Mouse (Mus musculus) heart, adult 2 months (tissue): ENCODE measurements around the gene Pms1. TPM values are rescaled to one million over a fixed set of nuclear protein-coding genes. Genes with fewer than 3 reads are reported as not detected.
"Not testable (repeated sequence)": the region's sequence is repeated elsewhere in the genome, so short reads cannot be mapped to it uniquely, and the experiment has no call there.

Experiments used
- DNase-seq, 2 experiments: peaks; one replicate each; pipeline ENCODE4 v3.0.0; 2021
- H3K27ac ChIP-seq: fragments of 200-600 bp; 2 replicates; pipeline ENCODE4 v1.8.1; 2022
- H3K27me3 ChIP-seq: fragments of 200-500 bp; 2 replicates; pipeline ENCODE4 v1.6.1; 2012; ENCODE audit warnings: mild to moderate bottlenecking, low read length, inconsistent platforms, mixed read lengths; ENCODE audit not compliant: control insufficient read depth, insufficient read depth
- H3K36me3 ChIP-seq: fragments of 200-500 bp; 2 replicates; pipeline ENCODE4 v1.6.1; 2012; ENCODE audit warnings: low read length, inconsistent platforms; ENCODE audit not compliant: control insufficient read depth, insufficient read depth
- H3K4me1 ChIP-seq: fragments of 200-500 bp; 2 replicates; pipeline ENCODE4 v1.6.1; 2011; ENCODE audit warnings: low read length; ENCODE audit not compliant: control insufficient read depth, insufficient read depth
- H3K4me3 ChIP-seq: fragments of 200-600 bp; 2 replicates; pipeline ENCODE4 v1.8.1; 2022
- H3K79me2 ChIP-seq: fragments of 200-500 bp; replicated peaks from 2 replicates; pipeline ENCODE4 v1.6.1; 2012; ENCODE audit warnings: mild to moderate bottlenecking, inconsistent platforms, low read length, moderate library complexity, mixed read lengths; ENCODE audit not compliant: control insufficient read depth, insufficient read depth
- H3K9ac ChIP-seq: fragments of 200-500 bp; 2 replicates; pipeline ENCODE4 v1.6.1; 2012; ENCODE audit warnings: low read depth, mild to moderate bottlenecking, control low read depth, inconsistent platforms, low read length, mixed read lengths
- CTCF ChIP-seq: fragments of 200-600 bp; IDR thresholded peaks from 2 replicates; pipeline ENCODE4 v1.8.1; 2022; ENCODE audit warnings: antibody characterized with exemption, mild to moderate bottlenecking, moderate library complexity
- EP300 ChIP-seq: fragments of 200-500 bp; IDR thresholded peaks from 2 replicates; pipeline ENCODE4 v1.6.1; 2011; ENCODE audit warnings: low read depth, low read length, control low read depth; ENCODE audit not compliant: insufficient read depth
- POLR2A ChIP-seq: fragments of 200-500 bp; IDR thresholded peaks from 2 replicates; pipeline ENCODE4 v1.6.1; 2011; ENCODE audit warnings: mild to moderate bottlenecking, low read depth, low read length, control low read depth; ENCODE audit not compliant: insufficient read depth
- WGBS: fragments of 180-500 bp; shearing (Covaris S2); methylation state at CpG from one replicate; pipeline ENCODE4 v1.1.7; 2018; 5-methylcytosine and 5-hydroxymethylcytosine counted together
- intact Hi-C: fragments of 180-260 bp; cut with DNase I; formaldehyde crosslinking; loops from one replicate; pipeline ENCODE4 v1.15.1; 2025
- long read RNA-seq: library from polyadenylated mRNA; stranded (forward); transcript quantifications from one replicate; pipeline ENCODE4 v2.0.0, GENCODE M21; 2021
- polyA plus RNA-seq: library from polyadenylated mRNA; depleted of rRNA; stranded (reverse); fragments of >200 nt; gene quantifications from 2 replicates; pipeline ENCODE4 v1.2.3, GENCODE M21; 2012; rRNA removed
- total RNA-seq, 2 experiments: library from RNA; stranded (reverse); gene quantifications; 2 replicates each; pipeline ENCODE4 v1.2.3; 2021

Gene Pms1
- total RNA-seq, result 10 to 100 TPM; 10.9 to 13.8 TPM
- polyA plus RNA-seq, result 1.2 and 2.0 TPM in 2 replicates
- long read RNA-seq, partial matches to known transcripts, result 0 of 4 reads
- long read RNA-seq, other reads (novel, unspliced or antisense), result 4 of 4 reads

DNA sequence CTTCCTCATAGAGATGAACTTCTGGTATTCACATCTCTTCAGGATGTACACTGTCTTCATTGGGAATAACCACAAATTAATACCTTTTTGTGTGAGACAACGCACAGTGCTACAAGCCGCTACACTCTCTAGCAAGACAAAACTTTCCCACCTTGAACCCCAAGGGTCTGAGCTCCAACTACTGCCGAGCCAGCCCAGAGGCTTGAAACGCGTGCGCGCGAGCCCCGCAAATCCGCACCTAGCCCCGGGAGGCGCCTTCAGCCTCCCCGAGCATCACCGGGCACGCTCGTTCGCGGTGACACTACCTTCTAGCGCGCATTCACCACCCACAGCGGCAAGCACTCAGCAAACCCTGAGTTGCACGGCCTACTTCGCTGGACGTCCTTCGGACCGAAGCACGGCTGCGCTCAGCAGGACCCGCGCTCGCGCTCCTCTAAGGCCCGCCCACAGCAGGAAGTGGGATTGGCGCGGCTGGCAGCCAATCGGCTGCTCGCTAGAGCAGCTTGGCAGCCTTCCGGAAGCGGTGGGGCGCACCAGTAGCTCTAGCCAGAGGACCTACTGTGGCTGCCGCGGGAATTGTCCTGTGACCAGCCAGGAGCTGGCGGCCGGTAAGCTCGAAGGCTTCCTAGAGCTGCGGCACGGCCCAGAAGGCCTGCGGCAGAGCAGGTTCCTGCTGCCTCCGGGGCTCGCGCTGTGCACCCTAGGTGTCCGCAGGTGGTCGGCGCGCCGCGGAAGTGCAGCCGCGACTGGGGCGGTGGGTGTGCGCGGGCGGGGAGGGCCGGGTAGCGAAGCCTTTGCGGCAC lies at the start of gene Pms1, which contains the start of the genes Ormdl1 and Gm28778:
Gene Pms1 (minus strand): TSS at position 438 of the 803 bp plus-strand sequence.
Gene Ormdl1 (plus strand): TSS at position 515 of the 803 bp plus-strand sequence.
Gene Gm28778 (plus strand): TSS at position 531 of the 803 bp plus-strand sequence.
- Histone ChIP-seq H3K36me3 (no peaks in the 10 kb centered on the region; the same call in none of the 2 replicates), H3K27me3 (no peaks in the 10 kb centered on the region), H3K4me3 (peak within 1 kb of the TSS; percentile 80), H3K9ac (peak within 1 kb of the TSS; percentile 87), H3K4me1 (no peaks in the 10 kb centered on the region), H3K27ac (peak within 1 kb of the TSS; percentile 81), H3K79me2 (no peaks in the 10 kb centered on the region)
- TF ChIP-seq CTCF (peak; percentile 52), POLR2A (peak; percentile 89), EP300 (no peak)
- peak; percentile 97 to 99 for DNase-seq
- under 1% methylated on average over 66 of the region's 66 CpGs for WGBS
- intact Hi-C loops, result loop anchor here (2.0 to 5.0 kb wide), 2 partner anchors 16 to 56 kb away; partner anchors contain the start of genes Asdurf, Asnsd1, Gm28551 and Osgepl1

DNA sequence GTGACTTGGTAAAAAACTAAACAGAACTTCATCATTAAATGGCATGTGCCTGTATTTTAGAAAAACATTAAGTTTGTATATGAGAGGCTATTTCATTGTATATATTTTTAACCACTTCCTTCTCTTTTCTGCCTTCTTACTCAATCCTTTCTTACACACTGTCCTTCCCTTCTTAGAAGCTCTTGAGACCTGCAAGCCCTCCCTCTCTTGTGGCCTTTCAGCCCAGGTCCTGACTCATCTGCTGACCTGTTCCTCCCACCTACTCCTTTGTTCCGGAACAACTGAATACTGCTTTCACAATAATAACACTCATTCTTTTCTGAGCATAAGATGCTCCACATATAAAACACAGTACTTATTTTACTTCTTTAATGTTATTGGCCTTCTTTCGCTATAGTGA lies 44.3 kb upstream of the Pms1 start:
- Histone ChIP-seq H3K4me3 (no peak overlapping the region), H3K27me3 (no peaks in the 10 kb centered on the region), H3K36me3 (peaks cover under 1% of the 10 kb centered on the region; the same call in 1 of the 2 replicates), H3K4me1 (no peaks in the 10 kb centered on the region), H3K9ac (no peak overlapping the region), H3K79me2 (no peaks in the 10 kb centered on the region), H3K27ac (no peak overlapping the region)
- intact Hi-C loops, result no loop called here
- no peak for DNase-seq
- TF ChIP-seq CTCF (no peak), POLR2A (no peak), EP300 (no peak)
- WGBS, result 99% methylated on average over 2 of the region's 2 CpGs

DNA sequence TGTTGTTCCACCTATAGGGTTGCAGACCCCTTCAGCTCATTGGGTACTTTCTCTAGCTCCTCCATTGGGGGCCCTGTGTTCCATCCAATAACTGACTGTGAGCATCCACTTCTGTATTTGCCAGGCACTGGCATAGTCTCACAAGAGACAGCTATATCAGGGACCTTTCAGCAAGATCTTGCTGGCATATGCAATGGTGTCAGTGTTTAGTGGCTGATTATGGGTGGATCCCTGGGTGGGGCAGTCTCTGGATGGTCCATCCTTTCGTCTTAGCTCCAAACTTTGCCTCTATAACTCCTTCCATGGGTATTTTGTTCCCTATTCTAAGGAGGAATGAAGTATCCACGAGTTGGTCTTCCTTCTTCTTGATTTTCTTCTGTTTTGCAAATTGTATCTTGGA lies 40.6 kb upstream of the Pms1 start:
- H3K4me3 ChIP-seq, H3K79me2 ChIP-seq, H3K9ac ChIP-seq, H3K36me3 ChIP-seq, H3K27ac ChIP-seq, DNase-seq, H3K27me3 ChIP-seq, H3K4me1 ChIP-seq, intact Hi-C loops: not testable (repeated sequence)
- WGBS, result 69% methylated on average over 2 of the region's 2 CpGs

DNA sequence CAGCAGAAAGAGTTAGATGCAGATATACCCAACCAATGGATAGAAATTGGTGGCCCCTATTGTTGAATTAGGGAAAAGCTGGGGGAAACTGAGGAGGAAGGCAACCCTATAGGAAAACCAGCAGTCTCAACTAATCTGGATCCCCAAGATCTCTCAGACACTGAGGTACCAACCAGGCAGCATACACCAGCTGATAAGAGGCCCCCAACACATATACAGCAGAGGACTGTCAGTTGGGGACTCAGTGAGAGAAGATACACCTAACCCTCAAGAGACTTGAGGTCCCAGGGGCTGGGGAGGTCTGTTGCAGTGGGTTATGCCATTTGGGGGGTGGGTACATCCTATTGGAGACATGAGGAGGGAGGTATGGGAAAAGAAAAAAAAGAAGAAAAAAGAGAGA lies 38.6 kb upstream of the Pms1 start:
- no peaks in the 10 kb centered on the region for H3K27me3 ChIP-seq
- no peaks in the 10 kb centered on the region for H3K79me2 ChIP-seq
- DNase-seq, result no peak
- H3K27ac ChIP-seq, result no peak overlapping the region
- no peaks in the 10 kb centered on the region for H3K4me1 ChIP-seq
- TF ChIP-seq POLR2A, result no peak
- TF ChIP-seq EP300, result no peak
- intact Hi-C loops, result no loop called here
- no peak overlapping the region for H3K4me3 ChIP-seq
- H3K9ac ChIP-seq, result no peak overlapping the region
- no peaks in the 10 kb centered on the region for H3K36me3 ChIP-seq

DNA sequence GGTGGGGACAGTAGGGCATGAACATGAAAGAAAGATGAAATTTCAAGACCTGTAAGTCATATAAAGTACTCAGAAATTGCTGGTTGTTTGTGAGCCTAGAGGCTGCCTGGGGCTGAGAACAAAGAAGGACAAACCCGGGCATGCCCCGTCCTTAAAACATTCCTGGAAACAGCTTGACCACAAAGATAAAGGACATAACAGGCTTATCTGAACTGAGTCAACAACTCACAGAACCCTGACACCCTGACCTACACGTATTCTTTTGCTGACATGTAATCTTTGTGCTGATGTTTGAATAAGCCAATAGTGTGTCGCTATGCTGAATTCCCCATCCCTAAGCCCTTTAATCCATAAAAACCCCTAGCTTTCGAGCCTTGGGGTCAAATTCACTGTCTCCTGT lies 36.7 kb upstream of the Pms1 start:
- H3K4me1 ChIP-seq, H3K36me3 ChIP-seq, H3K4me3 ChIP-seq, DNase-seq, H3K79me2 ChIP-seq, H3K27ac ChIP-seq, intact Hi-C loops, H3K27me3 ChIP-seq, H3K9ac ChIP-seq: not testable (repeated sequence)
- WGBS, result 36% methylated on average over 5 of the region's 5 CpGs

DNA sequence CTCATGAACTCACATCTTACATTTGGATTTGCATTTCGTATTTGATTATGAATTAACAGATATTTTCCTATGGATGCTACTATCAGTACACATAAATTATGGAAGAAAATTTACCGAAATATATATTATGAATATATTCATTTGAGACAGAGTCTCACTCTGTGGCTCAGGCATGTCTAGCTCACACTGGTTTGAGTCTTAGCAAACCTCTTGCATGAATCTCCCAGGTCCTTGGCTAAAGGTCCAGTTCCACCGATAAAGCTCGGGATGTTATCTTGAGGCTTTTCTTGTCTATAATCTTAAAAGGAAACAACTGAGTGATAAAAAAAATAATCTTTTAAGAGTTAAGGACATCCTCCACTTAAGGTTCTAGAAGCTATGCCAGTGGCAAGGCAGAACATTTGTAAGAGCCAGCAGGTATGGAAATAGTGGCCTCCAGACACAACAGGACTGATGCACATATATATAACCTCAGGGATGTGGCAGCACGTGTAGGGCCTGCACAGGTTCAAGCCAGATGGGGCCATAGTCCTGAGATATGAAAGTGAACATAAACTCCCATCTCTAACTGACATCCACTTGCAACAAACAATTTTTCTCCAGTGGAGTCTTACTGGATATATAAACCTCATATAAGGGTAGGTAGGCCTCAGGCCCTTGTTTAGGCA lies 28.1 kb upstream of the Pms1 start:
- Histone ChIP-seq H3K9ac (no peak overlapping the region), H3K36me3 (peaks cover 2% of the 10 kb centered on the region; the same call in 1 of the 2 replicates), H3K79me2 (no peaks in the 10 kb centered on the region), H3K27me3 (no peaks in the 10 kb centered on the region), H3K4me3 (no peak overlapping the region), H3K4me1 (no peaks in the 10 kb centered on the region), H3K27ac (no peak overlapping the region)
- intact Hi-C loops, result no loop called here
- 64% methylated on average over 5 of the region's 5 CpGs for WGBS
- DNase-seq, result no peak
- TF ChIP-seq EP300, result no peak
- TF ChIP-seq CTCF, result no peak
- TF ChIP-seq POLR2A, result no peak
